ENCODE assay signal across 25 mouse cellular contexts in the genomic region with DNA sequence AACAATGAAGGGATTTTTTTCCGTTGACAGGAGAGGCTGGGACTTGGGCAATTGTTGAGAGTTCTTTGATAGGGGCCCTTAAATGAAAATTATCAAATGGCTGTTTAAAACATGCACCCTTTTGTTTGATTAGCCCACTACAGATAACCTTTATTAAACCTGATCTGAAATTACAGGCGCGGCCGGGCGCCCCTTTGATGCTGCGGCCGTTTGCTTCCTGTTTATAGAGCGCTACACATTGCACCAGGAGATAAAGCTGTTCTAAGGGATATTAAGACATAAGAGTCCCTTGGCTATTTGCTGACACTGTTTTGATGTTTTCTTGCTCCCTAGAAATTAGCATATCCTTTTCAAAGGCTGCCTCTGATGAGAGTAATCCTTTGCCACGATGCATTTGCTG.
DNase-seq lines count a peak whose midpoint lies in the region; ATAC-seq and TF ChIP-seq lines count a peak whose summit lies in the region.
"Had no signal": no experiment of that assay in that cellular context is flagged by ENCODE, and none has a peak within 500 bp of the region (broad histone marks: within the 10 kb centered on the region; RNA-seq: fewer than 3 reads in every experiment).

No protein-coding gene starts in this region.

- no peaks in the 10 kb centered on the region for H3K36me3 ChIP-seq in intestine, embryonic 15.5 days
- no peaks in the 10 kb centered on the region for H3K36me3 ChIP-seq in intestine, postnatal 0 days (ENCODE audit: control insufficient read depth, insufficient read depth)
- no peaks in the 10 kb centered on the region for H3K36me3 ChIP-seq in neural tube, embryonic 11.5 days (ENCODE audit: control insufficient read depth, insufficient read depth, low read length)
- no peaks in the 10 kb centered on the region for H3K36me3 ChIP-seq in midbrain, embryonic 15.5 days (replicated peaks)
- H3K36me3 ChIP-seq in forebrain, embryonic 11.5 days (ENCODE audit: control insufficient read depth, insufficient read depth, low read length) = no peaks in the 10 kb centered on the region
- H3K36me3 ChIP-seq: embryonic facial prominence, embryonic 13.5 days; heart, embryonic 15.5 days; limb, embryonic 12.5 days; liver, embryonic 12.5 days had no signal

- TF ChIP-seq CTCF in intestine, postnatal 0 days (IDR thresholded peaks at IDR 0.05; ENCODE audit: low read depth) = no peak

- H3K4me3 ChIP-seq in intestine, embryonic 15.5 days (replicated peaks) = no peak overlapping the region
- H3K4me3 ChIP-seq in intestine, postnatal 0 days (ENCODE audit: low read depth, low read length) = no peak overlapping the region
- H3K4me3 ChIP-seq in neural tube, embryonic 11.5 days (ENCODE audit: low read depth, low read length) = no peak overlapping the region
- no peak overlapping the region for H3K4me3 ChIP-seq in midbrain, embryonic 15.5 days
- no peak overlapping the region for H3K4me3 ChIP-seq in forebrain, embryonic 11.5 days (ENCODE audit: low read depth, low read length)
- H3K4me3 ChIP-seq: embryonic facial prominence, embryonic 13.5 days; erythroblast, embryonic 14.5 days; forebrain, embryonic 13.5 days; heart, embryonic 15.5 days; limb, embryonic 12.5 days; liver, embryonic 12.5 days; megakaryocyte, embryonic 14.5 days had no signal

- H3K27ac ChIP-seq in intestine, embryonic 15.5 days = no peak overlapping the region
- no peak overlapping the region for H3K27ac ChIP-seq in intestine, postnatal 0 days (ENCODE audit: low read depth, low read length)
- H3K27ac ChIP-seq in neural tube, embryonic 11.5 days (ENCODE audit: low read depth, low read length) = 0 out of 2 replicates have a peak overlapping the region, but pooled peaks have one; percentile 2
- H3K27ac ChIP-seq in midbrain, embryonic 15.5 days = 0 out of 2 replicates have a peak overlapping the region, but pooled peaks have one; percentile 15
- H3K27ac ChIP-seq in forebrain, embryonic 11.5 days (ENCODE audit: low read depth, low read length) = no peak overlapping the region
- H3K27ac ChIP-seq: embryonic facial prominence, embryonic 13.5 days; forebrain, embryonic 13.5 days; heart, embryonic 15.5 days; limb, embryonic 12.5 days; liver, embryonic 12.5 days; stomach, postnatal 0 days had no signal

- H3K4me2 ChIP-seq in intestine, embryonic 15.5 days (replicated peaks) = no peak overlapping the region
- H3K4me2 ChIP-seq in intestine, postnatal 0 days (replicated peaks; ENCODE audit: low read depth) = no peak overlapping the region
- no peak overlapping the region for H3K4me2 ChIP-seq in neural tube, embryonic 11.5 days (ENCODE audit: low read depth)
- H3K4me2 ChIP-seq in midbrain, embryonic 15.5 days = no peak overlapping the region
- H3K4me2 ChIP-seq in forebrain, embryonic 11.5 days (ENCODE audit: low read depth, low read length, severe bottlenecking) = no peak overlapping the region
- H3K4me2 ChIP-seq: embryonic facial prominence, embryonic 13.5 days; forebrain, embryonic 13.5 days; heart, embryonic 15.5 days; limb, embryonic 12.5 days; liver, embryonic 12.5 days had no signal

- ATAC-seq in intestine, embryonic 15.5 days = 0 out of 2 replicates have a peak, but pooled peaks have one; percentile 48
- no peak for ATAC-seq in intestine, postnatal 0 days
- no peak for ATAC-seq in neural tube, embryonic 11.5 days (ENCODE audit: insufficient read depth, low FRiP score, low TSS enrichment)
- ATAC-seq in midbrain, embryonic 15.5 days (replicated peaks) = no peak
- no peak for ATAC-seq in forebrain, embryonic 11.5 days (replicated peaks; ENCODE audit: low FRiP score)
- ATAC-seq: forebrain, embryonic 13.5 days; liver, embryonic 12.5 days had no signal

- no peaks in the 10 kb centered on the region for H3K27me3 ChIP-seq in intestine, embryonic 15.5 days (replicated peaks)
- no peaks in the 10 kb centered on the region for H3K27me3 ChIP-seq in intestine, postnatal 0 days (replicated peaks; ENCODE audit: control insufficient read depth, insufficient read depth, low read length)
- H3K27me3 ChIP-seq in neural tube, embryonic 11.5 days (ENCODE audit: control insufficient read depth, insufficient read depth, low read length) = no peaks in the 10 kb centered on the region
- no peaks in the 10 kb centered on the region for H3K27me3 ChIP-seq in midbrain, embryonic 15.5 days (replicated peaks)
- H3K27me3 ChIP-seq in forebrain, embryonic 11.5 days (ENCODE audit: control insufficient read depth, insufficient read depth, low read length) = no peaks in the 10 kb centered on the region
- H3K27me3 ChIP-seq: embryonic facial prominence, embryonic 13.5 days; forebrain, embryonic 13.5 days had no signal

- no peaks in the 10 kb centered on the region for H3K9me3 ChIP-seq in intestine, embryonic 15.5 days
- H3K9me3 ChIP-seq in intestine, postnatal 0 days (ENCODE audit: control insufficient read depth) = no peaks in the 10 kb centered on the region
- H3K9me3 ChIP-seq in neural tube, embryonic 11.5 days (ENCODE audit: control insufficient read depth, low read length) = no peaks in the 10 kb centered on the region
- no peaks in the 10 kb centered on the region for H3K9me3 ChIP-seq in midbrain, embryonic 15.5 days
- no peaks in the 10 kb centered on the region for H3K9me3 ChIP-seq in forebrain, embryonic 11.5 days (ENCODE audit: control insufficient read depth, low read length)
- H3K9me3 ChIP-seq: embryonic facial prominence, embryonic 13.5 days; forebrain, embryonic 13.5 days; heart, embryonic 15.5 days; limb, embryonic 12.5 days; liver, embryonic 12.5 days had no signal

- WGBS in intestine, embryonic 15.5 days = 38% methylated on average over 9 of the region's 9 CpGs
- 24% methylated on average over 9 of the region's 9 CpGs for WGBS in intestine, postnatal 0 days
- 53% methylated on average over 9 of the region's 9 CpGs for WGBS in neural tube, embryonic 11.5 days
- 16% methylated on average over 9 of the region's 9 CpGs for WGBS in midbrain, embryonic 15.5 days
- 58% methylated on average over 9 of the region's 9 CpGs for WGBS in forebrain, embryonic 11.5 days

- no peak for DNase-seq in neural tube, embryonic 11.5 days (ENCODE audit: low spot score)
- no peak for DNase-seq in neural tube, embryonic 10.5 days (ENCODE audit: extremely low spot score, low spot score)
- peak; percentile 25 for DNase-seq in lung, postnatal 14 days
- DNase-seq in forebrain, embryonic 11.5 days (ENCODE audit: low spot score) = no peak
- DNase-seq in ovary, postnatal 14 days (ENCODE audit: low spot score) = no peak
- DNase-seq: adrenal gland, postnatal 36 days; cerebellum, adult 11-12 months; cerebellum, postnatal 25 days; heart, postnatal 36 days; kidney, adult 9 months; kidney, postnatal 36 days; right cerebral cortex, postnatal 14 days; thymus, adult 2 months; thymus, postnatal 4 days had no signal

- H3K4me1 ChIP-seq in intestine, embryonic 15.5 days (replicated peaks) = peaks cover 15% of the 10 kb centered on the region
- peaks cover 4% of the 10 kb centered on the region for H3K4me1 ChIP-seq in intestine, postnatal 0 days (replicated peaks; ENCODE audit: control insufficient read depth, insufficient read depth, low read length)
- H3K4me1 ChIP-seq in neural tube, embryonic 11.5 days (ENCODE audit: control insufficient read depth, insufficient read depth, low read length) = peaks cover 30% of the 10 kb centered on the region
- H3K4me1 ChIP-seq in midbrain, embryonic 15.5 days = peaks cover 34% of the 10 kb centered on the region
- peaks cover 6% of the 10 kb centered on the region; the same call in 1 of the 2 replicates for H3K4me1 ChIP-seq in forebrain, embryonic 11.5 days (replicated peaks; ENCODE audit: control insufficient read depth, insufficient read depth, low read length)
- H3K4me1 ChIP-seq: liver, embryonic 12.5 days; megakaryocyte, embryonic 14.5 days had no signal

- H3K9ac ChIP-seq in intestine, embryonic 15.5 days = no peak overlapping the region
- H3K9ac ChIP-seq in intestine, postnatal 0 days (ENCODE audit: low read depth, low read length) = no peak overlapping the region
- no peak overlapping the region for H3K9ac ChIP-seq in neural tube, embryonic 11.5 days (ENCODE audit: low read length)
- no peak overlapping the region for H3K9ac ChIP-seq in midbrain, embryonic 15.5 days
- no peak overlapping the region for H3K9ac ChIP-seq in forebrain, embryonic 11.5 days (ENCODE audit: low read length)
- H3K9ac ChIP-seq: embryonic facial prominence, embryonic 13.5 days; forebrain, embryonic 13.5 days; heart, embryonic 15.5 days; limb, embryonic 12.5 days; liver, embryonic 12.5 days had no signal

Comparison
In these comparisons a context has a peak if more than half of its experiments do, and no peak if none do; other contexts are left out.
1. H3K27ac ChIP-seq: peak in neural tube, embryonic 11.5 days (single experiment) and midbrain, embryonic 15.5 days (single experiment); none in intestine, embryonic 15.5 days (single experiment), intestine, postnatal 0 days (single experiment) and forebrain, embryonic 11.5 days (single experiment).